Mouse (Mus musculus): Measurements from ENCODE around the gene Krt9. TPM values are rescaled to one million over a fixed set of nuclear protein-coding genes. Genes with fewer than 3 reads are reported as not detected.

Gene Krt9
- polyA plus RNA-seq, 1 experiment: not detected

GRCm38 (mm10) chr11:100191820-100192219 is 1.2 kb downstream of the Krt9 start:
- Histone ChIP-seq H3K27ac (ENCODE audit: insufficient read depth, low read depth, low read length) (no peak overlapping the region), H3K4me1 (ENCODE audit: control insufficient read depth, insufficient read depth, low read length) (no peaks in the 10 kb centered on the region), H3K4me3 (ENCODE audit: insufficient read depth, low read length) (no peak overlapping the region)
- no peak for TF ChIP-seq POLR2A (IDR thresholded peaks at IDR 0.05; ENCODE audit: borderline replicate concordance, low read depth, low read length)
- TF ChIP-seq CTCF (IDR thresholded peaks at IDR 0.05; ENCODE audit: low read depth, low read length): no peak

- Histone ChIP-seq H3K27ac (ENCODE audit: insufficient read depth, low read depth, low read length) (no peak overlapping the region), H3K4me1 (ENCODE audit: control insufficient read depth, insufficient read depth, low read length) (no peaks in the 10 kb centered on the region), H3K4me3 (ENCODE audit: insufficient read depth, low read length) (no peak overlapping the region)
- TF ChIP-seq POLR2A (IDR thresholded peaks at IDR 0.05; ENCODE audit: borderline replicate concordance, low read depth, low read length): no peak
- TF ChIP-seq CTCF (IDR thresholded peaks at IDR 0.05; ENCODE audit: low read depth, low read length): no peak
Observed at GRCm38 (mm10) chr11:100186736-100187135, 6.3 kb downstream of the Krt9 start.

DNA sequence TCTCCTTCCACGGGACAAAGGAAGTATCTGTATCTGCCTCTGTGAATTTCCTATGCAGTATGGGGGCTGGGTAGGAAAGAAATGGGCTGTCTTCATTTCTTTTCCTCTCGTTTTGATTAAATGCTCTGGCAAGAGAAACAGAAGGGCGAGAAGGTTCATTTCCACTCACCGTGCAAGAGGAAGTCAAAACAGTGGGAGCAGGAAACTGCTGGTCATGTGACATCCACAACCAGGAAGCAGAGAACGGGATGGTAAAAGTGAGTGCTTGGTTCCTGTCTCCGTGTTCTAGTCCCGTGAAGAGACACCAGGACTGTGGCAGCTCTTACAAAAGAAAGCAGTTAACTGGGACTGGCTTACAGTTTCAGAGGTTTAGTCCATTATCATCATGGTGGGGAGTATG is 11.3 kb downstream of the Krt9 start:
- Histone ChIP-seq H3K4me3 (ENCODE audit: insufficient read depth, low read length) (no peak overlapping the region), H3K27ac (ENCODE audit: insufficient read depth, low read depth, low read length) (no peak overlapping the region), H3K4me1 (ENCODE audit: control insufficient read depth, insufficient read depth, low read length) (no peaks in the 10 kb centered on the region)
- TF ChIP-seq CTCF (IDR thresholded peaks at IDR 0.05; ENCODE audit: low read depth, low read length): no peak

DNA sequence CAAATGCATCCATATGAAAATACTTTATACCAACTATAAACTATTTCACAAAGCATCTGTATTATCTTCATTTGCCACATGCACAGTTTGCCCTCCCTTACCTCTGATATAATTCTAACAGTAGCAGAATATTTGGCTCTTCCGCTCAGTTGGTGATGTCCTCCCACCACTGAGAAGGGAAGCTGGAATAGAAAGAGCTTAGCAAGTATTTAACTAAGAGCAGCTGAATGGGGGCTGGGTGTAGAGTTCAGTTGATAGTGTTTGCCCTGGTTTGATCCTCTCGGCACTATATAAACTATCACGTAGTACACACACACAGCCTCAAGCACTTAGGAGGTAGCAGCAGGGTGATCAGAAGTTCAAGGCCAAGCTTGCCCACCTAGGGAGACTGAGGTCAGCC is 13.8 kb downstream of the Krt9 start:
- H3K4me1 ChIP-seq (ENCODE audit: control insufficient read depth, insufficient read depth, low read length): no peaks in the 10 kb centered on the region
- no peak for TF ChIP-seq POLR2A (IDR thresholded peaks at IDR 0.05; ENCODE audit: borderline replicate concordance, low read depth, low read length)
- TF ChIP-seq CTCF (IDR thresholded peaks at IDR 0.05; ENCODE audit: low read depth, low read length): no peak
- no peak overlapping the region for H3K4me3 ChIP-seq (ENCODE audit: insufficient read depth, low read length)
- no peak overlapping the region for H3K27ac ChIP-seq (ENCODE audit: insufficient read depth, low read depth, low read length)

- Histone ChIP-seq H3K27ac (ENCODE audit: insufficient read depth, low read depth, low read length) (no peak overlapping the region), H3K4me3 (ENCODE audit: insufficient read depth, low read length) (no peak overlapping the region), H3K4me1 (ENCODE audit: control insufficient read depth, insufficient read depth, low read length) (no peaks in the 10 kb centered on the region)
- TF ChIP-seq POLR2A (IDR thresholded peaks at IDR 0.05; ENCODE audit: borderline replicate concordance, low read depth, low read length) (no peak), CTCF (IDR thresholded peaks at IDR 0.05; ENCODE audit: low read depth, low read length) (no peak)
Observed at GRCm38 (mm10) chr11:100178307-100178706, 14.7 kb downstream of the Krt9 start.

- TF ChIP-seq POLR2A (IDR thresholded peaks at IDR 0.05; ENCODE audit: borderline replicate concordance, low read depth, low read length): no peak
- TF ChIP-seq CTCF (IDR thresholded peaks at IDR 0.05; ENCODE audit: low read depth, low read length): no peak
- Histone ChIP-seq H3K27ac (ENCODE audit: insufficient read depth, low read depth, low read length) (no peak overlapping the region), H3K4me1 (ENCODE audit: control insufficient read depth, insufficient read depth, low read length) (no peaks in the 10 kb centered on the region), H3K4me3 (ENCODE audit: insufficient read depth, low read length) (no peak overlapping the region)
Observed at GRCm38 (mm10) chr11:100176791-100177190, 16.3 kb downstream of the Krt9 start.

GRCm38 (mm10) chr11:100168765-100169762 is 24.0 kb downstream of the Krt9 start:
- Histone ChIP-seq H3K4me1 (ENCODE audit: control insufficient read depth, insufficient read depth, low read length) (no peaks in the 10 kb centered on the region), H3K4me3 (ENCODE audit: insufficient read depth, low read length) (no peak overlapping the region), H3K27ac (ENCODE audit: insufficient read depth, low read depth, low read length) (no peak overlapping the region)
- TF ChIP-seq CTCF (IDR thresholded peaks at IDR 0.05; ENCODE audit: low read depth, low read length): peak; percentile 61
- TF ChIP-seq POLR2A (IDR thresholded peaks at IDR 0.05; ENCODE audit: borderline replicate concordance, low read depth, low read length): no peak

DNA sequence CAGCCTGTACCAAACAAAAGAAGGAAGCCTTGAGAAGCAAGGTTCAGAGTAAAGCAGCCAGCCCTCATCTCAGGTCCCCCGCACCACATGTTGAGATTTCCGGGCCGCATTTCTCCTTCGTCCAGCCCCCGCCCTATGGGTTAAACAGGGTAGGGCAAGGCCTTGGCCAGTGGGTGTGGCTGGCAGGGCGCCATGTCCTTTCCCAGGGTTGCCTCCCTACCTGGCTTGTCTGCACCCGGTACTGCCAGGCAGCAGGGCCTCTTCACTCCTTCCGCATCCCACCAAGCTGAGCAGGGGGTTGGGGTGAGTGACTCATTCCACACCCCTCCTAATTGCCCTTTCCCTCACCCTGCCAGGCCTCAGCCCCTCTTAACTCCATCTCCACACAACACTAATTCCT is 25.0 kb downstream of the Krt9 start:
- TF ChIP-seq CTCF (IDR thresholded peaks at IDR 0.05; ENCODE audit: low read depth, low read length) (no peak), POLR2A (IDR thresholded peaks at IDR 0.05; ENCODE audit: borderline replicate concordance, low read depth, low read length) (no peak)
- no peak overlapping the region for H3K27ac ChIP-seq (ENCODE audit: insufficient read depth, low read depth, low read length)
- no peaks in the 10 kb centered on the region for H3K4me1 ChIP-seq (ENCODE audit: control insufficient read depth, insufficient read depth, low read length)
- no peak overlapping the region for H3K4me3 ChIP-seq (ENCODE audit: insufficient read depth, low read length)

DNA sequence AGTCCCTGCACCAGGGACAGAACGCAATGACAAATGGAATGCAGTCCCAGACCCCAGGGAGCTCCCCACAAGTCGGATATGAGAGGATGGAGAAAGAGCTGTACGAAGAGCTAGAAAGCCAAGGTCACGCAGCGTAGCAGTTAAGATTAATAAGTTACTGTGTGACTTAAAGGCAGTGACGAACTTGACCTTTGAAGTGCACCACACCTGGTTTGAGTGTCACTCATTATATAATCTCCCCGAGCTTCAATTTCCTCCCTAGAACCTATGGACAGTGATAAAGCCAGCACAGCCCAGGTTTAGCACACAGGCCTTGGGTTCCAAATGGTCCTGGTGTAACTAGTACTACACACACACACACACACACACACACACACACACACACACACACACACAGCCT is 28.7 kb downstream of the Krt9 start:
- no peak overlapping the region for H3K4me3 ChIP-seq (ENCODE audit: insufficient read depth, low read length)
- no peak overlapping the region for H3K27ac ChIP-seq (ENCODE audit: insufficient read depth, low read depth, low read length)
- TF ChIP-seq POLR2A (IDR thresholded peaks at IDR 0.05; ENCODE audit: borderline replicate concordance, low read depth, low read length) (no peak), CTCF (IDR thresholded peaks at IDR 0.05; ENCODE audit: low read depth, low read length) (no peak)
- no peaks in the 10 kb centered on the region for H3K4me1 ChIP-seq (ENCODE audit: control insufficient read depth, insufficient read depth, low read length)

DNA sequence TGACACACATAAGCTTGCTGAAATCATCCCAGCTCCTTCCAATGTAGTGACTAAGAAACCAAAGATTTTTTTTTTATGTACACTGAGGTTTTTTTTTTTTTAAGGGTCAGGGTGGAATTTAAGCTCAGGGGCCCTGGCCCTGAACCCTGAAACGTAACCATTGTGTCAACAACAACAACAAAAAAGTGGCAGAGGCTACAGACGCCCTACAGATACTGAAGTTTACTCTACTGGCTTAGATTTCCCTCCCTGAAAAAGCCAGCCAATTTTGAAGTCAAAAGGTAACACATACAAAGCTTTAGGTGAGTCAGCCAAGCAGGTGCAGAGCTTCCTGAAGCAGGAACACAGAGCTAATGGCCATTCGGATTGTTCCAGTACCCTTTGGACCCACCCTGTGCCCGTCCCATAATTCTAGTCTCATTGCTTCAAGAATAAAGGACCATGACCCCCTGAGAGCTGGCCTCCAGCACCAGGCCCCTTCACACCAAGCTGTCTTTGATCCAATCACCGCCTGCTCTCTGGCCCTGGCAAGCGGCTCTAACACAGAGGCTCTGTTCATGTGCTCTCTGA is 35.1 kb downstream of the Krt9 start:
- no peak overlapping the region for H3K27ac ChIP-seq (ENCODE audit: insufficient read depth, low read depth, low read length)
- no peaks in the 10 kb centered on the region for H3K4me1 ChIP-seq (ENCODE audit: control insufficient read depth, insufficient read depth, low read length)
- TF ChIP-seq CTCF (IDR thresholded peaks at IDR 0.05; ENCODE audit: low read depth, low read length) (no peak), POLR2A (IDR thresholded peaks at IDR 0.05; ENCODE audit: borderline replicate concordance, low read depth, low read length) (no peak)
- no peak overlapping the region for H3K4me3 ChIP-seq (ENCODE audit: insufficient read depth, low read length)
